Mouse (Mus musculus): ENCODE measurements around the gene Vmn1r95. TPM values are rescaled to one million over a fixed set of nuclear protein-coding genes. Genes with fewer than 3 reads are reported as not detected.
"Not testable (repeated sequence)": the region's sequence is repeated elsewhere in the genome, so short reads cannot be mapped to it uniquely, and the experiment has no call there.

The Vmn1r95 gene
- not detected in 2 replicates for polyA plus RNA-seq (2015; fragmentation: Nextera tagmentation; extraction: Ambion mirVana)

- H3K27ac ChIP-seq; H3K4me1 ChIP-seq (replicated peaks); H3K36me3 ChIP-seq; H3K4me3 ChIP-seq; H3K9me3 ChIP-seq (replicated peaks); H3K27me3 ChIP-seq; H3K4me2 ChIP-seq; ATAC-seq (replicated peaks; ENCODE audit: insufficient number of reproducible peaks, insufficient read depth, low FRiP score, low read depth); H3K9ac ChIP-seq: not testable (repeated sequence)
- no CpG with 5 or more reads among the region's 3 CpGs for WGBS
Measured at GRCm38 (mm10) chr7:20193410-20193809, at the start of gene Vmn1r95. Gene Vmn1r95 (plus strand): TSS chr7:20193710.

GRCm38 (mm10) chr7:20168277-20168676 lies 25.2 kb upstream of the Vmn1r95 start, which contains the start of gene Vmn1r94:
Gene Vmn1r94 (minus strand): TSS chr7:20168377.
- not testable (repeated sequence) for H3K9me3 ChIP-seq (replicated peaks); H3K4me3 ChIP-seq; ATAC-seq (replicated peaks; ENCODE audit: insufficient number of reproducible peaks, insufficient read depth, low FRiP score, low read depth); H3K4me2 ChIP-seq; H3K9ac ChIP-seq; H3K27me3 ChIP-seq; H3K4me1 ChIP-seq (replicated peaks); H3K27ac ChIP-seq; H3K36me3 ChIP-seq
- WGBS: no CpG with 5 or more reads among the region's 3 CpGs

- H3K4me3 ChIP-seq; H3K27me3 ChIP-seq; H3K27ac ChIP-seq; H3K9ac ChIP-seq; H3K4me2 ChIP-seq; H3K9me3 ChIP-seq (replicated peaks); ATAC-seq (replicated peaks; ENCODE audit: insufficient number of reproducible peaks, insufficient read depth, low FRiP score, low read depth); H3K36me3 ChIP-seq; H3K4me1 ChIP-seq (replicated peaks): not testable (repeated sequence)
- no CpG with 5 or more reads among the region's 2 CpGs for WGBS
Measured at GRCm38 (mm10) chr7:20205507-20205906, 12.0 kb downstream of the Vmn1r95 start, which contains the start of gene Gm6164. Gene Gm6164 (minus strand): TSS chr7:20205607.

GRCm38 (mm10) chr7:20233728-20234127 lies 40.2 kb downstream of the Vmn1r95 start, which contains the start of gene Gm4498:
Gene Gm4498 (minus strand): TSS chr7:20233828.
- WGBS: no CpG with 5 or more reads among the region's 2 CpGs
- not testable (repeated sequence) for H3K27me3 ChIP-seq; H3K4me1 ChIP-seq (replicated peaks); ATAC-seq (replicated peaks; ENCODE audit: insufficient number of reproducible peaks, insufficient read depth, low FRiP score, low read depth); H3K9me3 ChIP-seq (replicated peaks); H3K9ac ChIP-seq; H3K4me2 ChIP-seq; H3K36me3 ChIP-seq; H3K4me3 ChIP-seq; H3K27ac ChIP-seq

Other genes with a start within 250 kb of the Vmn1r95 start
- gene Igsf23, start 243.0 kb upstream of the Vmn1r95 start, polyA plus RNA-seq (2015; fragmentation: Nextera tagmentation; extraction: Ambion mirVana): 1.5 and 1.7 TPM in 2 replicates
- not detected in 2 replicates for gene Ceacam20, start 228.3 kb upstream of the Vmn1r95 start, polyA plus RNA-seq (2015; fragmentation: Nextera tagmentation; extraction: Ambion mirVana)
- not detected in 2 replicates for gene Nlrp9b, start 202.2 kb upstream of the Vmn1r95 start, polyA plus RNA-seq (2015; fragmentation: Nextera tagmentation; extraction: Ambion mirVana)
- gene Vmn1r91, start 94.0 kb upstream of the Vmn1r95 start, polyA plus RNA-seq (2015; fragmentation: Nextera tagmentation; extraction: Ambion mirVana): not detected in 2 replicates
- not detected in 2 replicates for gene Gm16442, start 71.1 kb upstream of the Vmn1r95 start, polyA plus RNA-seq (2015; fragmentation: Nextera tagmentation; extraction: Ambion mirVana)
- not detected in 2 replicates for gene Vmn1r93, start 54.6 kb upstream of the Vmn1r95 start, polyA plus RNA-seq (2015; fragmentation: Nextera tagmentation; extraction: Ambion mirVana)
- not detected in 2 replicates for gene Vmn1r94, start 25.3 kb upstream of the Vmn1r95 start, polyA plus RNA-seq (2015; fragmentation: Nextera tagmentation; extraction: Ambion mirVana)
- not detected in 2 replicates for gene Gm6164, start 11.9 kb downstream of the Vmn1r95 start, polyA plus RNA-seq (2015; fragmentation: Nextera tagmentation; extraction: Ambion mirVana)
- gene Gm4498, start 40.1 kb downstream of the Vmn1r95 start, polyA plus RNA-seq (2015; fragmentation: Nextera tagmentation; extraction: Ambion mirVana): not detected in 2 replicates
- not detected in 2 replicates for gene Gm5890, start 69.1 kb downstream of the Vmn1r95 start, polyA plus RNA-seq (2015; fragmentation: Nextera tagmentation; extraction: Ambion mirVana)
- gene Gm4133, start 140.4 kb downstream of the Vmn1r95 start, polyA plus RNA-seq (2015; fragmentation: Nextera tagmentation; extraction: Ambion mirVana): not detected in 2 replicates
- gene Gm5728, start 181.7 kb downstream of the Vmn1r95 start, polyA plus RNA-seq (2015; fragmentation: Nextera tagmentation; extraction: Ambion mirVana): not detected in 2 replicates
- gene Vmn1r100, start 224.2 kb downstream of the Vmn1r95 start, polyA plus RNA-seq (2015; fragmentation: Nextera tagmentation; extraction: Ambion mirVana): not detected in 2 replicates
- not detected in 2 replicates for gene Vmn1r101, start 248.9 kb downstream of the Vmn1r95 start, polyA plus RNA-seq (2015; fragmentation: Nextera tagmentation; extraction: Ambion mirVana)

Measured in heart, embryonic 15.5 days (tissue).